Mouse (Mus musculus) left cerebral cortex, adult 11 months (tissue): Measurements from ENCODE around the gene Noct.

Source experiments
- DNase-seq: peaks from one replicate; pipeline ENCODE4 v3.0.0; 2022; ENCODE audit warnings: low spot score

The Noct gene

DNA sequence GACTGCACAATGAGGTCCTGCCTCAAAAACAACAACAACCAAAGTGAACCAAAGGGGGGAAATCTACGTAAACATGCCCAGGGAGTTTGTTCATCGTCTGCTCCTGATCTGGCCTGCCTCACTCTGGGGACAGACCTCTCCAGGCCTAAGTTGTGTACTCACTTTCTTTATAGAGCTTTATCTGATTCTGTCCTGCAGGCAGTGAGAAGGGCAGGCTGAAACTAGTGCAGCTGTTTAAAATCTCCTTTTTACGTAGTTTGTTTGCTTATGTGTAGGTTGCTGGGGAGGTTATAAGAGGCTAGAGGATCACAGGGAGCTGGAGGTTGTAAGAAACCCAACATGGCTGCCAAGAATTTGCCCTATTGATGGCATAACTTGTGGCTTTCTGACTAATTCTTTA is 7.3 kb downstream of the Noct start:
- no peak for DNase-seq

DNA sequence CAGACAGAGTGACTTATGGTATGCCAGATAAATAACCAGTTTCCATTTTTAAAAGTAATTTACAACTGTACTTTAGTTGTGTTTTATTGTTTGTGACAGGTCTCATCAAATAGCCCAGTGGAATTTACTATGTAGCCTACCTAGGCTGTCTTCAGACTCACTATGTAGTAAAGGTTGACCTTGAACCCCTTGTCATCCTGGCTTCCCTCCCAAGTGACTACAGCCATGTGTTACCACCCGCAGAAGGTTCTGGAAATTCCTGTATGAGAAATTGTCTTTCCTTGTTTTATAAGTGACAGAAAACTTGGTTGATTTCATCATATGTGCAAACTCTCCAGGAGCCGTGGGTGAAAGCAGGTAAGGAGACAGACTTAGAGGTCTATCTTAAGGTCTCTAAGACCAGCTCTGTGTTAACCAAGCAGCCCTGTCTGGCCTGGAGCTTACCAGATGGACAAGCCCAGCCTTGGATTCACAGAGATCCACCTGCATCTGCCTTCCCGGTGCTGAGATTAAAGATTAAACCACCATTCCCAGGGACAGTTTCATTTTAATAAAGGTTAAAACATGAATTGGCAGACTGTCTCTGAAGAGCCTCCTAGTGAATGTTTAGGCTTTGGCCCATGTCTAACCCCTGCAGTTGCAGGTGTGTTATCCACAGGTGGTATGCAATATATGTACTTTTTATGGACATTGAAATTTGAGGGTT is 8.1 kb downstream of the Noct start:
- DNase-seq, result no peak

DNA sequence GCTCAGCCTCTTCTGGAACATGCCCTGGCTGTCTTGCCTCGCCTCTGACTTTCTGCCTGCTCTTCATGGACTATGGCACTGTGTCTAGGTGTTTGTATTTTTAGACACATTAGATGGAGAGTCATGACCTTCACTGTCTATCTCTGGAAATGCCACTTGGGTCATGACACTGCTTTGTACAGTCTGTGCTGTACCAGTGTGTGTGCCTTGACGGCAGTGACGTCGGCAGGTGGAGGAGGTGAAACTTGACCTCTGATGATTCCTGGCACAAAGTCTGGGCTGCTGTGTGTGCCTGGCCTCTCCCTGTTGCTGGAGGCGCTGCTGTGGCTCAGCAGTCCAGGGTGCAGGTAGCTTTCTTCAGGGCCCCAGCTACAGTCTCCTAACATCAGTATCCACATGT is 9.2 kb downstream of the Noct start:
- DNase-seq, result no peak

DNA sequence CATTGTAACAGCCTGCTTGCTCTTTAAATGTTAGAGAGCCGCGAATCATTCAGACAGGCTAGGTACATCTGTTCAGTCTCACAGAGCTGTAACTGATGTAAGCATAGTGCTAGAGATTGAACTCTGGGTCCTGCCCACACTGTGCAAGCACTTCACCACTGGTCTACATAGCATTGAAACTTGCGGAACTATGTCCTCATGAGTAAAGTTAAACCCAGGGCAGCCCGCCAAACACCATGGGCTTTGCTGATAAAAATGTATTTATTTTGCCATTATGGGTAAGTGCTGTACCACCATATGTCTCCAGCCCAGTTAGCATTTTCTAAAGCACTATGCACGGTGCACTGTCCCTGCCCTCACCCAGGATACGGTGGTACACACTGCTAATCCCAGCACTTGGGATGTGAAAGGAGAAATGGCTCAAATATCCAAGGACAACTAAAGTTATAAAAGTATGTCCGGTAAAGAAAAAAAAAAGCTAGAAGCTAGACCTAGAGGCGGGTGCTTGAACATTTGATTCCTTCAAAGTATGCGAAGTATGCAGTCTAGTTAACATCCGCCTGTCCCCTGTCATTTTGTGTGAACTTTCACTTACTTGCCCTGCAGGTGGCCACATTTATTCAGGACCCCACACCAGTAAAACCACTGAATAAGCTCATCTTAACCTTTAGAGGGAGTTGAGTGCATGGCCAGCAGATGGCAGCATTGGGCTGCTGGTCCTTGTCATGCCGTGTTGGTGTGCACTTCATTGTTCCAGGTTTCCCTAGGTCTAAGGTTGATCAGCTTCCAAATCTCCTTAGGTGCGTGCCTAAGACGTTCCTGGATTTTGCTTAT is 9.9 kb downstream of the Noct start:
- DNase-seq, result peak; percentile 59

DNA sequence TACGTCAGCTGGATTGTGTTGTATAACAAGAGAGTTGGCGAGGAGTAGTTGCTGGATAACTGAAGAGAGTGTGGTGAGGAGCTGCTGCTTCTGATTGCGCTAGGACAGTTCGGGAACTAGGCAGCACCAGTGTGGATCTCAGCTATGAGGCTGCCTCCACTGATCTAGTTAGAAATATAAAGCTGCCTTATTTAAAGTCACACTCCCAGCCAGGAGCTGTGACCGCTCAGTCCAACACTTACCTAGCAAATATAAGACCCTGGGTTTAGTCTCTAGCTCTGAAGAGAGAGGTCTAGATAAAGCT is 10.5 kb downstream of the Noct start:
- no peak for DNase-seq

DNA sequence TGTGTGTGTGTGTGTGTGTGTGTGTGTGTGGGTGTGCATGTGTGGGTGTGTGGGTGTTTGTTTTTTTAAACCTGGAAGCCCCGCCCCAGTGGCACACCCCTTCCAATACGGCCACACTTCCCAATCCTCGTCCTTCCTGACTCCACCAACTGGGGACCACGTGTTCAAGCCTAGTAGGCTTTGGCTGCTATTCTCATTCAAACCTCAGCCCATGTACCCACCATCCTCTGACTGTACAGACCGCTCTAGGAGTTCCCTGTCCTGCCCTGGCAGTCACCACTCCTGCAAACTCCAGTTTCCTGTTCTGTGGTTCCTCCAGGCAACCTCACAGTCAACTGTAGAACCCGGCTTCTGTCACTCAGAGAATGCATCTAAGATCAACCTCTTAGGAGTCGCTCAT is 14.3 kb downstream of the Noct start:
- DNase-seq, result no peak

DNA sequence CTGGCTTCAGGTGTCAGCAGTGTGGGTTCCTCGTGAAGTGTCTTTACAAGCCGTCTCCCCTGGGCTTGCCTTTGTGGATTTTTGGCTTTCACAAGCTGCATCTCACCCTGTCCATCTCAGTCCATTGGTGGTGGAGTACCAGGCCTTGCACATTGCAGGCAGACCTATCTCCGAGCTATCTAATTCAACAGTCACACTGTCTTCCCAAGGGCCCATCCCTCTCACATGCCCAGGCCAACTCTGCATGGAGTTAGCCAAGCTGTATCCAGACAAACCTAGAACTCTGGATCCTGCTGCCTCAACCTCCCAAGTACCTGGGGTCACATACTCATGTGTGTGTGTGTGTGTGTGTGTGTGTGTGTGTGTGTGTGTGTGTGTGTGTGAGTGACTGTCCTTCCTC is 15.3 kb downstream of the Noct start:
- DNase-seq, result no peak

DNA sequence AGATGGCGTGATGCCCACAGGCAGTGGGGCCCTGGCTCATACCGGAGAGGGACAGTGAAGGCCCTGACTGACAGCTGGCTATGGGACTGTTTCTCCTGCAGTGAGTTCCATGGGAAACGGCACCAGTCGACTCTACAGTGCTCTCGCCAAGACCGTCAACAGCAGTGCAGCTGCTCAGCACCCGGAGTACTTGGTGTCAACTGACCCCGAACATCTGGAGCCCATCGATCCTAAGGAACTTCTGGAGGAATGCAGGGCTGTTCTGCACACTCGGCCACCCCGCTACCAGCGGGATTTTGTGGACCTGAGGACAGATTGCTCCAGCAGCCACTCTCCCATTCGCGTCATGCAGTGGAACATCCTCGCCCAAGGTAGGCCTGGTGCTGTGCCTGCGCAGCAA is 23.5 kb downstream of the Noct start:
- no peak for DNase-seq

DNA sequence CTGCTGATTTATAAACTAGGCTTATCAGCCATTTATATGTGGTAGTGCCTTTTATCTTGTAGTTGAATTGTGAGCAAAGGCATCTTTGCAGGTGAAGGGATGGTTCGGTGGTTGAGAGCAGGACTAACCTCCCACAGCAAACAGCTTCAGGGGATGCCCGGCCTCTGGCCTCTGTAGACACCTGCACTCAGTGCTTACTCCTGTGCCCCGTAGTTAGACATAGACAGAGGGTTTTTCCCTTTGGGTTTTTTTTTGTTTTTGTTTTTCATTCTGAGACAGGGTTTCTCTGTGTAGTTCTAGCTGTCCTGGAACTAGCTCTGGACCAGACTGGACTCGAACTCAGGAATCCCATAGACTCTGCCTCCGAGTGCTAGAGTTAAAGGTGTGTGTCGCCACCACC is 24.4 kb downstream of the Noct start:
- no peak for DNase-seq

DNA sequence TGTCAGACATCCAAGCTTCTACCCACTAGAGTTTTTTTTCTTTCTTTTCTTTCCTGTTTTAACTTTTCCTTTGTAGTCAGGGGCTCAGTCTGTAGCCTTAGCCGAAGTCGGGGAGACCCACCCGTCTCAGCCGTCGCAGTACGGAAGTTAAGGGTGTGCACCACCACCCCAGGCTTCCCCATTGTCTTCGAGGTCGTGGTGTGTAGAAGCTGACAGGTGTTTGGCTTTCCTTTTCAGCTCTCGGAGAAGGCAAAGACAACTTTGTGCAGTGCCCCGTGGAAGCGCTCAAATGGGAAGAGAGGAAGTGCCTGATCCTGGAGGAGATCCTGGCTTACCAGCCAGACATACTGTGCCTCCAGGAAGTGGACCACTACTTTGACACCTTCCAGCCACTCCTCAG is 25.2 kb downstream of the Noct start:
- DNase-seq, result no peak

DNA sequence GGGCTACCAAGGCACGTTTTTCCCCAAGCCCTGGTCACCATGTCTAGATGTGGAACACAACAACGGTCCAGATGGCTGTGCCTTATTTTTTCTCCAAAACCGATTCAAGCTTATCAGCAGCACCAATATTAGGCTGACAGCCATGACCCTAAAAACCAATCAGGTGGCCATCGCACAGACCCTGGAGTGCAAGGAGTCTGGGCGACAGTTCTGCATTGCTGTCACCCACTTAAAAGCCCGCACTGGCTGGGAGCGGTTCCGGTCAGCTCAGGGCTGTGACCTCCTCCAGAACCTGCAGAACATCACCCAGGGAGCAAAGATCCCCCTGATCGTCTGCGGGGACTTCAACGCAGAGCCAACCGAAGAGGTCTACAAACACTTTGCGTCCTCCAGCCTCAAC is 25.6 kb downstream of the Noct start:
- no peak for DNase-seq

DNA sequence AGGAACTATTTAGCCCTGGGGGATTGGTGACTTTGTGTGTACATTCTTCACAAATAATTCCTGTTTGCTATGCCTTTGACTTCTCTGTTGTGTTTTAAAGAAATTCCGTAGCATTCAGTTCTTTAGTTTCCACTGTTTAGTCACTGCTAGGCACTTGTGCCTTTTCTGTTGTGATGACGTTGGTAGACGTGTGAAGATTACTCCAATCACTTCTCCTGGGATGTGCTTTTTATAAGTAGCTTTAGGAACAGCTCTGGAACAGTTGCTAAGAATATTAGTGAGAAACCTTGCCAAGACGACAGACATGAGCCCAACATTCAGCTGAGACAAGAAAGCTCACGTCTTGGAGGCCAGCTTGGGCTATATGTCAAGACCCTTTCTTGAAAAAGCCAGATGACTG is 26.8 kb downstream of the Noct start:
- no peak for DNase-seq

DNA sequence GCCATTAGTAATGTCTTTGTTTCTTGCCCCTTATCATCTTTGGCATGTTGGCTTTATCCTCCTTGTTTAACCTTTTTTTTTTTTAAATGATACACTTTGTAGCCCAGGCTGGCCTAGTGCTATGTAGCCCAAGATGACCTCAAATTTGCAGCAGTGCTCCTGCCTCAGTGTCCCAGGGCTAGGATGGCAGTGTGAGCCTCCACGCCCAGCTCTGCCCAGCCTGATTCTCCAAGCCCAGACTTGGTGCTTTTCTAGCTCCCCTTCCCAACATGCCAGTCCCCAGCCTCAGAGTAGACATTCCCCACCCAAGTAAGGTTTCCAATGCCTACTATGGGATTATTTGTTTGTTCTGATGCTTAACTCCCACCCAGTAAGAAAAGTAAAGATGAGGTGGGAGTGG is 28.0 kb downstream of the Noct start:
- DNase-seq, result no peak

DNA sequence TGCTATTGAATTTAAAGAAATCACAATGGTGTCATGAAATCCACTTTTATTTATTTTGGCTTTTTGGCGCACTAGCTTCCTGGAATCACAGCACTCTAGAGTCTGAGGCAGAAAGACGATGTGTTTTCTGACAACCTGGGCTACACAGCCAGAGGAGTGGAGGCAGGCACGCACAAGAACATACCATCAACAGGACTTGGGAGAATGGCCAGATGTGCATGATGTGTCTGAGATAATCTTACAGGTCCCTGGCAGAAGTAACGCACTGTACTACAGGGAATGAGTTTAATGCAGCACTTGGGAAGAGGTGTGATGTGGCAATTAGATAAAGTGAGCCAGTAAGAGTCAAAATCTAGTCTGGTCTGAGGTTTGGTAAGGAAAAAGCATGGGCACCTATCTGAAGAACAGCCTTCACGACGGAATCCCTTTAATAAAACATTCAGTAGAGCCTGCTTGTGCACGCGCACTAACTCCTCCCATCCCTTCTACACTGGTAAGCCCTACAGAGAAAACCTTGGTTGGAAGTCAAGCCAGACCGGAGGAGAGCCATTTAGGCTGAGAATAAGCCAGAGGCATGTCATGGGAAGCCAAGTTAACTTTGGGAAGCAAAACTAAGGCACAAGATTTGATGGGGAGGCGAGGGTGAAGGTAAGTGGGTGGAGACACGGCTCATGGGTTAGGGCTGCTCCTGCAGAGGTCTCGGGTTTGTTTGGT is 28.6 kb downstream of the Noct start:
- DNase-seq, result no peak

DNA sequence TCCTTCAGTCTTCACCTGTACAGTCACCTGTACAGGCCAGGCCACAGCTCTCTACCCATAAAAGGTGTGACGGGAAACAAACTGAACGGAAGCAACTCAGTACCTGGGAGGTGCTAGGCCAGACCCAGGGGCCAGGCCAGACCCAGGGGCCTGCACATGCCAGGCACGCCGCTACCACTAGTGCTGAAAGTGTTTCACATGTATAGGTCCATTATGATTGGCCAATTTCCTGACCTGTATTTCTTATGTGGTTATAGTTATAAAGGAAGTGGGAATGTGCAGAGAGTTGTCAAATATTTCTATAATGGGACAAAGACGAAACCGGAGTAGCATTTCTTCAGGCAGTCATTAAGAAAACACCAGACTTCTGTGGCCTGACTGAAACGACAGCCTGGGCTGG is 30.5 kb downstream of the Noct start:
- no peak for DNase-seq

DNA sequence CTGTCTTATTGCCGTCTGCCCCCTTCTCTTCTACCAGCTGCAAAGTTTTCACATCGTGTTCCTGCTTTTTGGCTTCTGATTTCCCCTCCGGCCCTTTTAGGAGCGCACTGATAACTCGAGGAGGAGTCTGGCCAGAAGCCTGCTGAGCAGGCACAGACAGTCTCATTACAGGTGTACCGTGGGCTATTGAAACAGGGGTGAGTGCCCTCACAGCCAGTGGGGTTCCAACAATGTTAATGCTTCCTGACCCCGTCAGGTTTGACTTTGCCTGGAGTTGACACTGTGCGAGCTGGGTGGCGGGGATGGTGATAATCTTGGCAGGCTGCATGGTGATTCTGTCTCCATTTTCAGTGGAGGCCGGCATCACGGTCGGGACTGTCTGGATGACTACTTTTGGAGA is 32.2 kb downstream of the Noct start:
- DNase-seq, result no peak

DNA sequence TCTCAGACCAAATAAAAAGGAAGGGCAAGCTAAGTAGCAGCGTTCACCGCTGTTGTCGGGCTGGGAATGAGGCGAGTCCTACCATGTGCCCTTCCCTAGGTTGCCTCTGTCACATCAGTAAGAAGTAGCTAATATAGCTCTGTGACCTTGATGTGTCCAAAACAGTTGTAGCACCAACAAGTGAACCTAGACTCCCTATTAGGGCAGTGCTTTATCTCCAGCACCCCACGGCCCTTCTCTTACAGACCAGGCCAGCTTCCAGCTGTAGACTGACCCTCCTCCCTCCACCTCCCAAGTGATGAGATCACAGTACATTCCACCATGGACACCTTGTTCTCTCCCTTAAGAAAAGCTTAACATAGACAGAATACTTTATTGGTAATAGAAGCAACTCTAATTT is 33.8 kb downstream of the Noct start:
- no peak for DNase-seq

DNA sequence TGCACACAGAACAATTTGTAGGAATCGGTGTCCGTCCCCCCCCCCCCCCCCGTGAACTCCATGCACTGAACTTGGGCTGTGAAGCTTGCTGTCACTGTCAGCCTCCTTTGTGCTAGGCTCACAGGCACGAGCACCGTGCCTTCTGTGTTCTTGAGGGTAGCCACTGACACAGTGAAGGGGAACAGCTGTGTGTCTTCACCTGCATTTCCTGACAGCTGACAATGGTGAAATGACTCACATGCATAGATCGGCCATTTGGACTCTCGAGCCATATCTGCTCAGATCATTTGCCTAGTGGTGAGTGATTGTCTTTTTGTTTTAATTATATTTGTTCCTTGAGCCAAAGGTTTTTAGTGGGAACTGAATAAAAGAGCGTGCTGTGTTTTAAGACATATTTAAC is 38.7 kb downstream of the Noct start:
- DNase-seq, result no peak

DNA sequence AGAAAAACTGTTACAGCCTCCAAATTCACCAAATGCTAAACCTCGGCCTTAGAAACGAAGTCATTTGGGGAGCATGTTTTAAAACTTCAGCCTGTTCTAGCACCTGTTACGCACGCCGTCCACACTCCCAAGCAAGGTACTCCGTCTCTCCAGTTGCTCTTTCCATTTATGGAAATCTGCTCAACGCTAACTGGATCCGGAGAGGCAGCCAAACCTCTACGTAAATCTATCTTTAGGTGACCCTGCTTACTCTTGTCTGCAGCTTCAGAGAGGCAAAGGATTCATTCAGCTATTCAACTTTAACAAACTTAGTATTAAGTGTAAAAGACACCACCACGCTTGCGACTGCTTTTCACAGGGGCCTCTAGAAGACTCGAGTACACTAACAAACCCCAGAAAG is 44.2 kb downstream of the Noct start:
- DNase-seq, result no peak

DNA sequence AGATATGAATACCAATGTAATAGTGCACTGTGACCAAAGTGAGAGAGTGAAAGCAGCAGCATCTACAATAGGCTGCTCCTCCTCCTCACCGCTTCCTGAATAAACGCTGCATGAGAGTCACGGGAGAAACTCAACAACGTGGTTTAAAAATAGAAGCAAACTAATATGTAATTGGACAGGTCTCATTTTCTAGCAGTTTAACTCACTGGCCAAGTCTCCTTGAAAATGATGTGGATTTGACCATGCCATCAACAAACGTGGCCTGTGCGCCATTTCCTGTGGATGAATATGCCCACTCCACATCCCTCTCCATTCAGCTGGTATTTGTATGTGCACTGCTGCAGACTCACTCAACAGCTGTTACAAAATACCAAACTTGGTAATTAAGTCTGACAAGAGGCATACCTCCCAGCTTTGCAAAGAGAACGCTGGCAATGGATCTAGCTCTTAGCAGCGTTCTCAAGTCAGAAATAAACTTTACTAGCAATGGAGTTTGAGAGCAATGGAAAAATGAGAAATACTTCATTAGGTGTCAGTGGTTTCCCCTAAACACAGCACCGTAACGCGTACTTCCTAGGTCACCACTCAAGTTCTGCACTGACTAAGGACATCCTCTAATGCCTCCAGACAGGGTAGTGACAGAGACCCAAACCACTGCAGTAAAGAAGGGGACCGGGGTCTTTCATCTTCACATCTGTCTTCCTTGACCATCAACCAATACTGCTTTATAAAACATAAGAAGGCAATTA is 46.0 kb downstream of the Noct start:
- no peak for DNase-seq

DNA sequence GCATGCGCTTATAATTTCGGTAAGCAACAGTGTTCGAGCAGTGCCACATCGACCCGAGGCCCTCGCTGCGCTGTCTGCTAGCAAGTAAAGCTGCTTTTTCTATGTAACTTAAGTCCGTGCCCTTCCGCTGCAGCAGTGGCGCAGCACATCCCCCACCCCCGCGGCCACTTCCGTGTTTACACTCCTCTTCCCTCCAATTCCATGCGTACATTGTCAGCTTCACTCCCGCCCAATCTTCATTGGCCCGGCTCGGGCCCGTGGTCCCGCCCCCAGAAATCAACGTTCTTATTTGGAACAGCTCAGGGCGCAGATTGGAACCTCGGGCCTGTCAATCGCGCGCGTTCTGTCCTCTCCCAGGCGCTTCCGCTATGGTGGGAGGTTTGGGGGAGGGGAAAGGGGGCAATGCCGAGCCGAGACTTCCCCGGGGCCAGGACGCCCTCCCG is 51.7 kb downstream of the Noct start:
- DNase-seq, result peak; percentile 98

DNA sequence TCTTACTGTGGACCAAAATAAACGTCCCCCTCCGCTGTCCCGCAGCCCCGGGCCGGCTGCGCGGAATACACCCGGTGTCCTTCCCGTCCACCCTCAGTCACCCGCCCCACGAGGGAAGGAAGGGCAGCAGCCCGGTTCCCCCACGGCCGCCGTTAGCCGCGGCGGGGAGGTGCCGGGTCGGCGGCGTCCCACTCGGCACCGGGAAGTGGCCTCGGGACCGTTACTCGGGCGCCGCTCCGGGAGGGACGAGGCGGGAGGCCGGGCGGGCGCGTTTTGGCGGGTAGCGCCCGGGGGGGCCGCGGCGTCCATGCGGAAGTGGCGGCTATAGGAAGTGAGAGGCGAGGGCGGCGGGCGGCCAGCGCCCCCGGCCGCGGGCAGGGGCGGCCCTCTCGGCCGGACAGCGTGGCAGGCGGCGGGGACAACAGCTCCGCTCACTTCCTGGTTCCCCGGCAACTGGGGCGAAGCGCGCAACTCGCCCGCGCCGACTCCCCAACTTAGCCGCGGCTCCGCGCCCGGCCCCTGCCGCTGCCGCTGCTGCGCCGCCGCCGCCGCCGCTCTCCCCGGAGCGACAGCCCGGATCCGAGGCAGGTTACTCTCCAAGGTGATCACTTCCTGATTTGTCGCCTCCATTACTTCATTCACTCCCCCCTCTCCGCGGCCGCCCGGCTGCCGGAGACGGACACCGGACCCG is 52.3 kb downstream of the Noct start:
- peak; percentile 16 for DNase-seq
